Mouse (Mus musculus) lung, embryonic 16.5 days (tissue): Measurements from ENCODE around the gene Ceacam1. TPM values are rescaled to one million over a fixed set of nuclear protein-coding genes. Genes with fewer than 3 reads are reported as not detected.
"Not testable (repeated sequence)": the region's sequence is repeated elsewhere in the genome, so short reads cannot be mapped to it uniquely, and the experiment has no call there.

ENCODE experiments used
- ATAC-seq: fragments of 200-750 bp; cut with Nextera tagmentation; 2 replicates; pipeline ENCODE4 v1.8.0; 2017; ENCODE audit warnings: low read depth, mild to moderate bottlenecking, moderate library complexity
- H3K27ac ChIP-seq: fragments of 300-500 bp; sonication (generic); 2 replicates; pipeline ENCODE4 v1.5.1; 2014; ENCODE audit warnings: mild to moderate bottlenecking, control low read depth, low read length
- H3K27me3 ChIP-seq: fragments of 300-500 bp; sonication (generic); 2 replicates; pipeline ENCODE4 v1.6.1; 2014; ENCODE audit warnings: low read depth, low read length, mixed read lengths; ENCODE audit not compliant: control insufficient read depth, insufficient read depth
- H3K36me3 ChIP-seq: fragments of 300-500 bp; sonication (generic); 2 replicates; pipeline ENCODE4 v1.6.1; 2014; ENCODE audit warnings: low read length; ENCODE audit not compliant: control insufficient read depth, insufficient read depth
- H3K4me1 ChIP-seq: fragments of 300-500 bp; sonication (generic); replicated peaks from 2 replicates; pipeline ENCODE4 v1.6.1; 2014; ENCODE audit warnings: low read length, mixed read lengths; ENCODE audit not compliant: control insufficient read depth, insufficient read depth
- H3K4me2 ChIP-seq: fragments of 300-500 bp; sonication (generic); 2 replicates; pipeline ENCODE4 v1.6.1; 2014; ENCODE audit warnings: low read depth, low read length, control low read depth
- H3K4me3 ChIP-seq: fragments of 300-500 bp; sonication (generic); 2 replicates; pipeline ENCODE4 v1.5.1; 2014; ENCODE audit warnings: mild to moderate bottlenecking, low read length, control low read depth
- H3K9ac ChIP-seq: fragments of 300-500 bp; sonication (generic); 2 replicates; pipeline ENCODE4 v1.6.1; 2014; ENCODE audit warnings: low read length, control low read depth
- H3K9me3 ChIP-seq: fragments of 300-500 bp; sonication (generic); 2 replicates; pipeline ENCODE4 v1.6.1; 2016; ENCODE audit warnings: low read length; ENCODE audit not compliant: control insufficient read depth
- WGBS: fragments of 180-500 bp; shearing (Covaris S2); extraction: QIAGEN DNeasy Blood & Tissue Kit; methylation state at CpG from one replicate; pipeline ENCODE4 v1.1.7; 2014; 5-methylcytosine and 5-hydroxymethylcytosine counted together
- polyA plus RNA-seq: library from polyadenylated mRNA; unstranded; fragments of >200 nt; fragmentation: Nextera tagmentation; extraction: Ambion mirVana; gene quantifications from 2 replicates; pipeline ENCODE4 v1.2.1, GENCODE M21; 2015

The Ceacam1 gene
- polyA plus RNA-seq, 1 experiment from 2014 or later = 7.3 TPM

GRCm38 (mm10) chr7:25434654-25435545 lies 42.5 kb downstream of the Ceacam1 start:
- Histone ChIP-seq H3K4me1 (peaks cover 29% of the 10 kb centered on the region), H3K27me3 (no peaks in the 10 kb centered on the region), H3K9ac (no peak overlapping the region), H3K27ac (peak overlapping the region; percentile 43; the same call in 1 of the 2 replicates), H3K4me2 (no peak overlapping the region), H3K4me3 (no peak overlapping the region), H3K9me3 (no peaks in the 10 kb centered on the region), H3K36me3 (no peaks in the 10 kb centered on the region)
- 79% methylated on average over 10 of the region's 10 CpGs for WGBS
- no peak for ATAC-seq

- H3K27me3 ChIP-seq = no peaks in the 10 kb centered on the region
- H3K4me2 ChIP-seq = no peak overlapping the region
- no peaks in the 10 kb centered on the region for H3K9me3 ChIP-seq
- no peak overlapping the region for H3K9ac ChIP-seq
- peaks cover 20% of the 10 kb centered on the region for H3K4me1 ChIP-seq
- H3K36me3 ChIP-seq = no peaks in the 10 kb centered on the region
- no peak overlapping the region for H3K4me3 ChIP-seq
- ATAC-seq = no peak
- H3K27ac ChIP-seq = peak overlapping the region; percentile 67
- 80% methylated on average over 9 of the region's 9 CpGs for WGBS
These were observed 43.4 kb downstream of the Ceacam1 start for GRCm38 (mm10) chr7:25433781-25434560.

- Histone ChIP-seq H3K27me3 (no peaks in the 10 kb centered on the region), H3K4me1 (peaks cover 20% of the 10 kb centered on the region), H3K4me3 (no peak overlapping the region), H3K36me3 (no peaks in the 10 kb centered on the region), H3K4me2 (no peak overlapping the region), H3K27ac (peak overlapping the region; percentile 80), H3K9me3 (no peaks in the 10 kb centered on the region), H3K9ac (no peak overlapping the region)
- WGBS = 10% methylated on average over 5 of the region's 5 CpGs
- ATAC-seq = peak; percentile 80
These were observed 44.3 kb downstream of the Ceacam1 start for GRCm38 (mm10) chr7:25433007-25433541.

- no peaks in the 10 kb centered on the region for H3K27me3 ChIP-seq
- H3K4me2 ChIP-seq = no peak overlapping the region
- no peaks in the 10 kb centered on the region for H3K36me3 ChIP-seq
- WGBS = 81% methylated on average over 6 of the region's 6 CpGs
- H3K9ac ChIP-seq = no peak overlapping the region
- no peak for ATAC-seq
- peaks cover 20% of the 10 kb centered on the region for H3K4me1 ChIP-seq
- no peaks in the 10 kb centered on the region for H3K9me3 ChIP-seq
- no peak overlapping the region for H3K4me3 ChIP-seq
- H3K27ac ChIP-seq = peak overlapping the region; percentile 80
These were observed 45.0 kb downstream of the Ceacam1 start for GRCm38 (mm10) chr7:25432381-25432780.

- Histone ChIP-seq H3K27me3 (no peaks in the 10 kb centered on the region), H3K36me3 (no peaks in the 10 kb centered on the region), H3K9ac (no peak overlapping the region), H3K9me3 (no peaks in the 10 kb centered on the region), H3K27ac (peak overlapping the region; percentile 44; the same call in 1 of the 2 replicates), H3K4me1 (peaks cover 14% of the 10 kb centered on the region), H3K4me2 (no peak overlapping the region), H3K4me3 (no peak overlapping the region)
- no peak for ATAC-seq
- WGBS = 64% methylated on average over 4 of the region's 4 CpGs
These were observed 47.3 kb downstream of the Ceacam1 start for GRCm38 (mm10) chr7:25429886-25430784.

GRCm38 (mm10) chr7:25428321-25428720 lies 49.1 kb downstream of the Ceacam1 start:
- Histone ChIP-seq H3K4me1 (peaks cover 8% of the 10 kb centered on the region), H3K27me3 (no peaks in the 10 kb centered on the region), H3K4me3 (no peak overlapping the region), H3K27ac (no peak overlapping the region), H3K9ac (no peak overlapping the region), H3K4me2 (no peak overlapping the region), H3K36me3 (no peaks in the 10 kb centered on the region), H3K9me3 (no peaks in the 10 kb centered on the region)
- 79% methylated on average over 3 of the region's 3 CpGs for WGBS
- ATAC-seq = no peak

GRCm38 (mm10) chr7:25427144-25427543 lies 50.3 kb downstream of the Ceacam1 start:
- no peak overlapping the region for H3K9ac ChIP-seq
- no peaks in the 10 kb centered on the region for H3K36me3 ChIP-seq
- H3K4me3 ChIP-seq = no peak overlapping the region
- H3K27me3 ChIP-seq = 0 out of 2 replicates have a peak, but pooled peaks cover 2% of the 10 kb centered on the region
- ATAC-seq = no peak
- 75% methylated on average over 5 of the region's 5 CpGs for WGBS
- H3K27ac ChIP-seq = no peak overlapping the region
- no peak overlapping the region for H3K4me2 ChIP-seq
- 0 out of 2 replicates have a peak, but pooled peaks cover 3% of the 10 kb centered on the region for H3K4me1 ChIP-seq
- no peaks in the 10 kb centered on the region for H3K9me3 ChIP-seq

- ATAC-seq, H3K27me3 ChIP-seq, H3K27ac ChIP-seq, H3K4me2 ChIP-seq, H3K36me3 ChIP-seq, H3K4me3 ChIP-seq, H3K9ac ChIP-seq, H3K4me1 ChIP-seq, H3K9me3 ChIP-seq: not testable (repeated sequence)
- 89% methylated on average over 4 of the region's 4 CpGs for WGBS
These were observed 51.0 kb downstream of the Ceacam1 start for GRCm38 (mm10) chr7:25426380-25426779.
